Mouse (Mus musculus) ES-CJ7 (cell line): Measurements from ENCODE around the gene Larp1.
"Not testable (repeated sequence)": the region's sequence is repeated elsewhere in the genome, so short reads cannot be mapped to it uniquely, and the experiment has no call there.

ENCODE experiments used
- DNase-seq: peaks from one replicate; pipeline ENCODE4 v3.0.0; 2011; ENCODE audit warnings: low read depth, low spot score

Larp1 gene

GRCm38 (mm10) chr11:58026337-58026736 lies 17.5 kb downstream of the Larp1 start:
- DNase-seq = no peak

- DNase-seq = no peak
Measured at GRCm38 (mm10) chr11:58026860-58027259, 18.0 kb downstream of the Larp1 start.

GRCm38 (mm10) chr11:58028981-58029380 lies 20.1 kb downstream of the Larp1 start:
- peak; percentile 71 for DNase-seq

GRCm38 (mm10) chr11:58029869-58030268 lies 21.0 kb downstream of the Larp1 start:
- DNase-seq = no peak

- no peak for DNase-seq
Measured at GRCm38 (mm10) chr11:58031176-58031575, 22.3 kb downstream of the Larp1 start.

GRCm38 (mm10) chr11:58033635-58034034 lies 24.8 kb downstream of the Larp1 start:
- no peak for DNase-seq

GRCm38 (mm10) chr11:58039027-58039426 lies 30.2 kb downstream of the Larp1 start:
- peak; percentile 77 for DNase-seq

GRCm38 (mm10) chr11:58042861-58043431 lies 34.1 kb downstream of the Larp1 start:
- no peak for DNase-seq

- DNase-seq = no peak
Measured at GRCm38 (mm10) chr11:58046438-58046837, 37.6 kb downstream of the Larp1 start.

GRCm38 (mm10) chr11:58057455-58057854 lies 48.6 kb downstream of the Larp1 start:
- peak; percentile 51 for DNase-seq

GRCm38 (mm10) chr11:58059752-58060151 lies 50.9 kb downstream of the Larp1 start:
- DNase-seq = not testable (repeated sequence)

- not testable (repeated sequence) for DNase-seq
Measured at GRCm38 (mm10) chr11:58061218-58061617, 52.4 kb downstream of the Larp1 start.

- DNase-seq = no peak
Measured at GRCm38 (mm10) chr11:58062586-58062985, 53.7 kb downstream of the Larp1 start.

GRCm38 (mm10) chr11:58065025-58065424 lies 56.2 kb downstream of the Larp1 start:
- DNase-seq = no peak

GRCm38 (mm10) chr11:58072978-58073377 lies 64.1 kb downstream of the Larp1 start:
- no peak for DNase-seq

- no peak for DNase-seq
Measured at GRCm38 (mm10) chr11:58077270-58077669, 68.4 kb downstream of the Larp1 start.

- DNase-seq = no peak
Measured at GRCm38 (mm10) chr11:58081716-58082115, 72.9 kb downstream of the Larp1 start.

- no peak for DNase-seq
Measured at GRCm38 (mm10) chr11:58092541-58092940, 83.7 kb downstream of the Larp1 start.

- DNase-seq = no peak
Measured at GRCm38 (mm10) chr11:58093021-58093528, 84.2 kb downstream of the Larp1 start, which contains the start of gene Gm12248. Gm12248 (minus strand) TSS chr11:58093134.

- no peak for DNase-seq
Measured at GRCm38 (mm10) chr11:58094766-58095165, 85.9 kb downstream of the Larp1 start.

GRCm38 (mm10) chr11:58095561-58095960 lies 86.7 kb downstream of the Larp1 start:
- no peak for DNase-seq

- no peak for DNase-seq
Measured at GRCm38 (mm10) chr11:58096160-58096559, 87.3 kb downstream of the Larp1 start.

GRCm38 (mm10) chr11:58096821-58097620 lies 88.2 kb downstream of the Larp1 start:
- no peak for DNase-seq
